Mouse (Mus musculus) embryo, embryonic 11.5 days (tissue): ENCODE results near the gene Ache.

Experiments used
- DNase-seq: peaks from one replicate; pipeline ENCODE4 v3.0.0-alpha.2; 2012; ENCODE audit warnings: low read depth, low spot score

The Ache gene

GRCm38 (mm10) chr5:137333512-137334174 is 46.3 kb downstream of the Ache start, which contains the start of gene Slc12a9:
TSS of gene Slc12a9 (minus strand) at chr5:137333597.
- peak; percentile 89 for DNase-seq

GRCm38 (mm10) chr5:137334317-137334716 is 47.0 kb downstream of the Ache start:
- no peak for DNase-seq

- no peak for DNase-seq
Observed at GRCm38 (mm10) chr5:137335066-137335465, 47.7 kb downstream of the Ache start.

- DNase-seq = no peak
Observed at GRCm38 (mm10) chr5:137337190-137337589, 49.9 kb downstream of the Ache start.

GRCm38 (mm10) chr5:137338256-137338655 is 50.9 kb downstream of the Ache start:
- DNase-seq = peak; percentile 72

DNA sequence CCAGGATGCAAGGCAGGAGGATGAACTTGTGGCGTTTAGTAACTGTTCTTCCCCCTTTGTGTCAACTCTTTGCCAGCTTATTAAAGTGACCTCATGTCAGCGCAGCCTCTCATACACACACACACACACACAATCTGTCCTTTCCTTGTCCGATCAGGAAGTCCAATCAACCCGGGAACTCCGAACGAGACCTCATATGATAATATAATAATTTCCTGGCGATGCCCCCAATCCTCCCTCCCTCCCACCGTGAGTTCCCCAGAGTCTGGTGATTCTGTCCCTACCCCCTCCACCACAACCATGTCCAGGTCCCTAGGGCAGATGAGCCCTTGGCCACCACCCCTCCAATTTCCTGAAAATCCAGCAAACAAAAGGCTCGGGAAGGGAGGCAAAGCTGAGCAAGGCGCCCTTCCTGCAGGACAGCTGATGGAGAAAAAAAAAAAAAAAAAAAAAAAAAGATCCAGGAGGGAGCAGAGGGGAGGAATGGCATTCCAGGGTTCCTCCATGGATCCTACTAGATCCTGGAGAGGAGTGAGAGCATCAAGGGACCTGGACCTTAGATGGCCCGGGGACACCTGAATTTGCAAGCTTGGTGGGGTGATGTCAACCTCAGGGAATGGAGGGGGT is 51.5 kb downstream of the Ache start:
- no peak for DNase-seq

GRCm38 (mm10) chr5:137339290-137339979 is 52.1 kb downstream of the Ache start:
- no peak for DNase-seq

GRCm38 (mm10) chr5:137340222-137340621 is 52.9 kb downstream of the Ache start:
- no peak for DNase-seq

DNA sequence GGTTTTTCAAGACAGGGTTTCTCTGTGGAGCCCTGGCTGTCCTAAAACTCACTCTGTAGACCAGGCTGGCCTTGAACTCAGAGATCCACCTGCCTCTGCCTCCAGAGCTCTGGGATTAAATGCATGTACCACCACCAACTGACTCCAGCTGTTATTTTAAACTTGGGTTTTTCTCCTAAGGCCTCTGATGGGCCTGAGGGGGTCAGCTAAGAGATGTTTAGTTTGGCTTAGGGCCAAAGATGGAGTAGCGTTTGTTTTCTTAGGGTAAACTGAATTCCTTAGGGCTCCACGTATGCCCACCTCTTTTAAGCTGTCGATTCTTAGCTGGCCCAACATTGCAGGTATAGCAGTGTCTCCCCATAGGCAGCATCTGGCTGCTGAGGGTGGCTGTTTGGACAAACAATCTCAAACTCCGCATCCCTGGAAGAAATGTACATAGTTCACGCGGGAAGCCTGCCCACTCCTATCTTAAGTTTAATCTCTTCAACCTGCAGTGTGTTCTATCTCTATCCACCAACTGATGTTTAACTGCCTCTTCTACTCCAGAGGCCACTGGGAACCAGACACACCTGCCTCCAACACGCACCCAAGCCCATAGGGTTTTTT is 55.2 kb downstream of the Ache start:
- no peak for DNase-seq

DNA sequence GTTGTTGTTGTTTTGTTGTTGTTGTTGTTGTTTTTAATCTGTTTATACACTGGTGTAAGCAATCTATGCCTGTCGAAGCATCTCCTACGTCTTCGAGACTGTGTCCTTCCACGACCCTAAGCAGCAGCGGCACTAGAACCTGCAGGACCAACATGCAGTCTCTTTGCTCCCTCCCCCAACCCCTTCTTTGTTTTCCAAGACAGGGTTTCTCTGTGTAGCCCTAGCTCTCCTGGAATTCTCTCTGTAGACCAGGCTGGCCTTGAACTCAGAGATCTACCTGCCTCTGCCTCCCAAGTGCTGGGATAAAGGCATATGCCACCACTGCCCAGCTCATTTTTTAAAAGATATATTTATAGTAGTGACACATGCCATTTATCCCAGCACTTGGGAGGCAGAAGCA is 56.1 kb downstream of the Ache start:
- DNase-seq = no peak

GRCm38 (mm10) chr5:137343869-137344268 is 56.5 kb downstream of the Ache start:
- DNase-seq = no peak
